24 mouse cellular contexts compared by ENCODE assay signal in the genomic region with DNA sequence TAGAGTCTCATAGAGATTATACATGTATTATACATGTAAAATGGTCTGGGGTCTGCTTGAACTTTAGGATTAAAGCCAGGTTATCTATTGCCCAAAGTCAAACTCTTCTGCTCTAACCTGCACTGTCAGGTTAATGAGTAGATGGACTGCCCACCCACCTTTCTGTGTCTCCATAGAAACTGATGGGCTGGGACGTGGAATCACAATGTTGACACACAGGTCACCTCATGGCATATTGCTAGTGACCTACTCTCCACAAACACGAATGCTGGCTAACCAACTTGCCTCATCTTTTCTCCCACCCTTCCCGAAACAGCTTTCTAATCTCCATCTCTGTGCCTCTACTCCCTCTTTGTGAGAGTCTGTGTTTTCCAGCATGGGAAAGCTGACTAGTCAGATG.
"Had no signal": no experiment of that assay in that cellular context is flagged by ENCODE, and none has a peak within 500 bp of the region (broad histone marks: within the 10 kb centered on the region; RNA-seq: fewer than 3 reads in every experiment).

No protein-coding gene starts in this region.

- H3K27ac ChIP-seq: gastrocnemius, adult 2 months; heart, embryonic 10.5 days; heart, embryonic 13.5 days; heart, embryonic 15.5 days; hindbrain, embryonic 14.5 days; intestine, embryonic 15.5 days; layer of hippocampus, adult 2 months; left cerebral cortex, adult 2 months; limb, embryonic 10.5 days; limb, embryonic 12.5 days; liver, embryonic 14.5 days had no signal

- H3K4me3 ChIP-seq: gastrocnemius, adult 2 months; heart, embryonic 10.5 days; heart, embryonic 13.5 days; heart, embryonic 15.5 days; intestine, embryonic 15.5 days; layer of hippocampus, adult 2 months; left cerebral cortex, adult 2 months; limb, embryonic 10.5 days; limb, embryonic 12.5 days had no signal

- ATAC-seq: hindbrain, embryonic 16.5 days; inflammation-experienced regulatory T-cells, adult 6 months; intestine, embryonic 15.5 days; intestine, postnatal 0 days had no signal

- H3K36me3 ChIP-seq: heart, embryonic 10.5 days; heart, embryonic 13.5 days; heart, embryonic 15.5 days; intestine, embryonic 15.5 days had no signal

- H3K9ac ChIP-seq: heart, embryonic 13.5 days; heart, embryonic 15.5 days; hindbrain, embryonic 14.5 days; intestine, embryonic 15.5 days; limb, embryonic 12.5 days; liver, embryonic 14.5 days had no signal

- DNase-seq: gastrocnemius, adult 2 months; gastrocnemius, postnatal 10 days; gastrocnemius, postnatal 25 days; heart, adult 18-20 months; heart, postnatal 14 days; heart, postnatal 36 days; kidney, adult 18-20 months; kidney, adult 8-10 months; kidney, postnatal 10 days; kidney, postnatal 25 days; kidney, postnatal 4 days had no signal

- H3K9me3 ChIP-seq: heart, embryonic 10.5 days; heart, embryonic 13.5 days; heart, embryonic 15.5 days; intestine, embryonic 15.5 days; limb, embryonic 10.5 days; limb, embryonic 12.5 days had no signal

- H3K4me1 ChIP-seq: heart, embryonic 10.5 days; heart, embryonic 15.5 days; intestine, embryonic 15.5 days had no signal

- H3K4me2 ChIP-seq: heart, embryonic 13.5 days; heart, embryonic 15.5 days; hindbrain, embryonic 14.5 days; intestine, embryonic 15.5 days; limb, embryonic 12.5 days had no signal

- H3K27me3 ChIP-seq: heart, embryonic 13.5 days; heart, embryonic 15.5 days; intestine, embryonic 15.5 days had no signal
